Mouse (Mus musculus) B cell, adult 2 months (primary cell): ENCODE results near the gene Ly6g6f.
A peak's percentile ranks its signal among the peaks of the same experiment; 100 is the strongest.

Experiments
- DNase-seq, 2 experiments: peaks; one replicate each; pipeline ENCODE4 v3.0.0; 2022

Gene Ly6g6f

DNA sequence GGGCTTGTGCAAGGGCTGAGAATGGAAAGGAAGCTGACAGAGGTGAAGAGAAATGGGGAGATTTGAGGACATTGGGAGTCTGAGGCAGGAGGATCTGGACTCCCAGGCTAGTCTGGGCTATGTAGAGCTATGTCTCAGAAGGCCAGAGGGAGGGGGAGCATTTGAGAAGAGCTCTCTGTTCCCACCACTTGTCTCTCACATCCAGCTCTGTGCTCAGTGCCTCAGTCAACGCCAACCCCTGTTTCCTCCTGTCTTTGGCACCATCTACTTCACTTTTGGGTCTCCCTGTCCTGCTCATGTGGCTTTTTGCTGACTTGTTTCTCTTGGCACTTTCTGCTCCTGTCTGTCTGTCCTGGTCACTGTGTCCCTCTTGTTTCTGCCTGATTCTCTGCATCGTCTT, 8.1 kb downstream of the Ly6g6f start:
- DNase-seq, result no peak

- no peak for DNase-seq
These were observed 8.8 kb downstream of the Ly6g6f start, which contains the start of gene Ly6g6e for GRCm38 (mm10) chr17:35076507-35077176. Ly6g6e (plus strand) TSS chr17:35076902.

GRCm38 (mm10) chr17:35074097-35074496, 11.3 kb downstream of the Ly6g6f start:
- no peak for DNase-seq

- DNase-seq, result no peak
These were observed 14.0 kb downstream of the Ly6g6f start for GRCm38 (mm10) chr17:35071454-35071853.

GRCm38 (mm10) chr17:35070556-35071229, 14.7 kb downstream of the Ly6g6f start:
- DNase-seq, result no peak

DNA sequence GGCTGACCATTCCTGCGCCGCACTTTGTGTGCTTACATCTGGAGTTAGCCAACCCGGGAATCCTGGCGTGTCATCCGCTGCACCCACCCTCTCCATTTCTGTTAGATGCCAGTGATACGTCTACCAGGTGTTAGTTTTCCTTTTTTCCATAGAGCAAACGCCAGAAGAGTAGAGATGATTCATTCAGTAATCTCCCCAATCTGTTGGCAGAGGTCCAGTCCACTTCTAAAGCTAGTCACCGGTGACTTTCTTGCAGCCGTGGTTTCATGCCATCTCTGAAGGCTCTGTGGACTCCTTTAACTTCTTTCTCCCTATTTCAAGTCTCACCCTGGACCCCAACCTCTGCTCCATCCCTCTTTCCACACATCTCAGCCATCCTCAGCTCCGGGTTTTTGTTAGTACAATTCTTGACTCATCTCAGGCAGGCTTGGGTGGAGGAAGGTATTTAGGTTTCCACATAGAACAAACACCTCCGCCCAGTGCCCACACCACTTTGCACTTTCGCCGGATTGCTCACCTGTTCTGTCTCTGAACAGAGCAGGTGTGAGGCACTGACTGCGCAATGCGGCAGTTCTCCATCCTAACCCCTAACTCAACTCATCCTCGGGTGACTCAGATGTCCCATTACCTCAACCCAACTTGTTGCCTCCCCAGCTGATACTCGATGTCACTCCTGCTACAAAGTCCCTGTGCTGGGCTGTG, 17.0 kb downstream of the Ly6g6f start:
- no peak for DNase-seq

DNA sequence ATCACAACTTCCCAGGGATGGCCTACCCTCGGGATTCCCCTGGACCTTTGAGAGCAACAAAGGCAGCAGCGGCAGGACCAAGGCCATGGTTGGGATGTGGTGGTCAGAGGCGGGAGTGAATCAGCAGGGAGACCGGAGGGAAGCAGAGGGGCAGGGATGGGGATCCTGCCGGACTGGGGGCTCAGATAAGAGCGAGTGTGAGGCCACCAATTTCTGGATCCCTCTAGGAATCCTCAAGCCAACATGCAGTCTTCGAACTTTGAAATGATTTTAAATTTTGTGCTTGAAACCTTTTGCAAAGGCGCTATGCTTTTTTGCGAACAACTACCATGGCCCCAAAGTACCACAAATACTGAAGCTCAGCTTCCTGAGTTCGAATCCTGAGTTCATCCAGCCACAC, 19.3 kb downstream of the Ly6g6f start, which contains the start of gene Mpig6b:
Mpig6b (minus strand) TSS at position 101 of the 400 bp plus-strand sequence.
- no peak for DNase-seq

GRCm38 (mm10) chr17:35064951-35065947, 20.2 kb downstream of the Ly6g6f start, which contains the start of gene Ly6g6c:
Ly6g6c (plus strand) TSS chr17:35065388.
- DNase-seq, result peak; percentile 35 to 38

GRCm38 (mm10) chr17:35064378-35064877, 21.0 kb downstream of the Ly6g6f start:
- DNase-seq, result no peak

GRCm38 (mm10) chr17:35063466-35063865, 21.9 kb downstream of the Ly6g6f start:
- no peak for DNase-seq

DNA sequence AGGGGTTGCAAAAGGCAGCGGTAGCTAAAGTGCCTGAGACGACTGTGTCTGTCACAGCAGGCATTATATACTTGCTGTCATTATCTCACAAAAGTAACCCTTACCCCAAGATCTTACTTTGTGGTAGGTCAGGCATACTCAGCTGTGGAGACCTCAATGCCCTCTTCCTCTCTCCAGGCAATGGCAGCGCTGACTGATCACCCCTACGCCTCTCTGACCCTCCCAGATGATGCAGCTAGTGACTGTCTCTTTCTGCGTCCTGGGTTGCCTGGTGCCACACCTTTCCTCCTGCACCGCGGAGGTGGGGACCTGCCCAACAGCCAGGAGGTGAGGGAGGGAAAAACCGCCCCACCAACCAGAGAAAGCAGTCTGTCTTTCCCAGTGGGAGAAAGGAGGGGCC, 24.1 kb downstream of the Ly6g6f start:
- no peak for DNase-seq

DNA sequence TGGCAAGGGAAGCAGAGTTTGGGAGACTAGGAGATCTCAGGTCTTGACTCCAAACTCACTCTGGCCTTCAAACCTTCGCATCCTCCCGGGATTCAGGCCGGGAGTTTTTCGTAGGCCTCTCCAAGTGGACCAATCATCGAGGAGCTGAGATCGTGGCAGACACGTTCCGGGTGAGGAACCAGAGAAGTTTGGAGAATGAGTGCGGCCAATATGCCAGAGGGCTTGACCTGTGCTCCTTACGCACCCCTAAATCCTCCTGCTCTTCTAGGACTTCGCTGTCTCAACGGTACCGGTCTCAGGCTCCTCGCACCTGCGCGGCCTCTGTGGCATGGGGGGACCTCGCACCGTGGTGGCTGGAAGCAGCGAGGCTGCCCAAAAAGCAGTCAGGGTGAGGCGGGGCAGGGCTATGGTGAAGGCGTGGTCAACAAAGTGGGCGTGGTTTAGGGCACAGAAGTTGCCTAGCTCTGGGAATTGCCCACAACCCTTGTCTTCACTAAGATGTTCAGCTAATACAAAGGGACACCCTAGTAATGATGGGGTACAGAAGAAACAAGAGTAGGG, 24.6 kb downstream of the Ly6g6f start:
- no peak for DNase-seq

DNA sequence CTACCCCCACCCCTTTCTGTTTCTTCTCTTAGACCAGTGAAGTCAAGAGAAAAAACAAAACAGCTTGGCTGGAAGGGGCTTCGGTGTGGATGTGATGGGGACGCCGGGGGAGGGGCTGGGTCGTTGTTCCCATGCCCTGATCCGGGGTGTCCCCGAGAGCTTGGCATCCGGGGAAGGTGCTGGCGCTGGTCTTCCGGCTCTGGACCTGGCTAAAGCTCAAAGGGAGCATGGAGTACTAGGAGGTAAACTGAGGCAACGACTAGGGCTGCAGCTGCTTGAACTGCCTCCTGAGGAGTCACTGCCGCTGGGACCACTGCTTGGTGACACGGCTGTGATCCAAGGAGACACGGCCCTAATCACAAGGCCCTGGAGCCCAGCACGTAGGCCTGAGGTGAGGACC, 25.3 kb downstream of the Ly6g6f start:
- no peak for DNase-seq

- DNase-seq, result peak; percentile 94
These were observed 26.2 kb downstream of the Ly6g6f start, which contains the start of gene Ddah2 for GRCm38 (mm10) chr17:35058911-35059892. Ddah2 (plus strand) TSS chr17:35059035.

GRCm38 (mm10) chr17:35058316-35058715, 27.1 kb downstream of the Ly6g6f start:
- DNase-seq, result no peak

DNA sequence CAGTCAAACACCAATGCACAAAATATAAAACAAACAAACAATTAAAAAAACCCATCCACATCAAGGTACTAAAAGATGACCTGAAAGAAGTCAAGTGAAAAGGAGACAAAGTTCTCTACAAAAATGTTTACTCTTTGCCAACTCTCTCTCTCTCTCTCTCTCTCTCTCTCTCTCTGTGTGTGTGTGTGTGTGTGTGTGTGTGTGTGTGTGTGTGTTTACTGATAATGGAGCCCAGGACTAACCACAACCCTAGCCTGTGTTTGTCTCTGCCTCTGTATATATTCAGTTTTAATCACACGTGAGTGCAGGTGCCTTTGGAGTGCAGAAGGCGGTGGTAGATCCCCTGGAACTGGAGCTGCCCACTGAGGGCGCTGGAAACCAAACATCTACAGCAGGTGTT, 28.3 kb downstream of the Ly6g6f start:
- no peak for DNase-seq

GRCm38 (mm10) chr17:35055691-35056495, 29.5 kb downstream of the Ly6g6f start:
- DNase-seq, result no peak

DNA sequence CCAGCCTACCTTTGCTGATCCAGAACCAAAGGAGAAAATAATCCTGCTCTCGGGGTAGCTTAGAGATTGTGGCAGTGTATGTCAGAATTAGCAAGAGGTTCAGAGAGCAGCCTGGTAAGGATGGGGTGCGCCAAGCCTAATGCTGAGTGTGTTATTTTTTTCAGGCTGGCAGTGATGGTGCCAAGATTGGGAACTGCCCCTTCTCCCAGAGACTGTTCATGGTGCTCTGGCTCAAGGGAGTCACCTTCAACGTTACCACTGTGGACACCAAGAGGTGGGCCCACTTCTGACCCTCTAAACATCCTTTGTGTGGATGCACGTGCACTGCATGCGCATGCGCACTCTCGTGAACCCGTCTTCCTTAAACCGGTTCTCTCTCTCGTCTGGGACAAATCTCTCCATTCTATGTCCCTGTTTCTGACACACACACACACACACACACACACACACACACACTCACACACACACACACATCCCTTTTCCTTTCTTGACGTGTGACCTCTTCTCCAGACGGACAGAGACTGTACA, 33.1 kb downstream of the Ly6g6f start:
- no peak for DNase-seq
